Mouse (Mus musculus) MEL (cell line): ENCODE measurements around the gene Sgpp2. TPM values are rescaled to one million over a fixed set of nuclear protein-coding genes. Genes with fewer than 3 reads are reported as not detected.

ENCODE experiments used
- DNase-seq: peaks from one replicate; pipeline ENCODE4 v3.0.0; 2011; ENCODE audit warnings: low read depth, low spot score
- H3K27ac ChIP-seq: 2 replicates; pipeline ENCODE4 v1.5.1; 2012; ENCODE audit warnings: low read depth, mild to moderate bottlenecking, control low read depth, low read length, moderate library complexity; ENCODE audit not compliant: control insufficient read depth
- H3K27me3 ChIP-seq, 2 experiments: fragments of 150-350 bp in 1 of 2; sonication (generic) in 1 of 2; 2 replicates each; pipeline ENCODE4 v1.6.1; 2012; ENCODE audit warnings: low read length in 2 of 2, mild to moderate bottlenecking in 2 of 2, improper control_type of control experiment in 1 of 2, moderate library complexity in 1 of 2; ENCODE audit not compliant: insufficient read depth in 2 of 2, control insufficient read depth in 1 of 2
- H3K36me3 ChIP-seq, 2 experiments: 2 replicates each; pipeline ENCODE4 v1.6.1; 2012 to 2014; ENCODE audit warnings: low read length in 2 of 2, improper control_type of control experiment in 1 of 2, inconsistent platforms in 1 of 2, mild to moderate bottlenecking in 1 of 2; ENCODE audit not compliant: insufficient read depth in 2 of 2, control insufficient read depth in 1 of 2
- H3K4me1 ChIP-seq, 2 experiments: fragments of 150-350 bp in 1 of 2; sonication (generic) in 1 of 2; 2 replicates each; pipeline ENCODE4 v1.6.1; 2012; ENCODE audit warnings: low read length in 2 of 2, improper control_type of control experiment in 1 of 2, mild to moderate bottlenecking in 1 of 2; ENCODE audit not compliant: insufficient read depth in 2 of 2, control insufficient read depth in 1 of 2
- H3K4me3 ChIP-seq, 2 experiments: fragments of 150-350 bp in 1 of 2; sonication (generic) in 1 of 2; 2 replicates each; pipeline ENCODE4 v1.5.1; 2012; ENCODE audit warnings: low read depth in 2 of 2, low read length in 2 of 2, mild to moderate bottlenecking in 2 of 2, moderate library complexity in 2 of 2, control low read depth in 1 of 2, improper control_type of control experiment in 1 of 2; ENCODE audit not compliant: control insufficient read depth in 1 of 2, insufficient read depth in 1 of 2
- H3K79me2 ChIP-seq: 2 replicates; pipeline ENCODE4 v1.6.1; 2012; ENCODE audit warnings: mild to moderate bottlenecking, low read length, moderate library complexity; ENCODE audit not compliant: control insufficient read depth, poor library complexity, insufficient read depth
- H3K9ac ChIP-seq: 2 replicates; pipeline ENCODE4 v1.6.1; 2012; ENCODE audit warnings: low read depth, mild to moderate bottlenecking, control low read depth, low read length, moderate library complexity; ENCODE audit not compliant: control insufficient read depth, poor library complexity, severe bottlenecking
- H3K9me3 ChIP-seq: fragments of 150-350 bp; sonication (generic); replicated peaks from 2 replicates; pipeline ENCODE4 v1.6.1; 2012; ENCODE audit warnings: mild to moderate bottlenecking, low read length, improper control_type of control experiment, moderate library complexity; ENCODE audit not compliant: insufficient read depth
- BHLHE40 ChIP-seq: IDR thresholded peaks from 2 replicates; pipeline ENCODE4 v1.6.1; 2012; ENCODE audit warnings: low read depth, mild to moderate bottlenecking, inconsistent platforms, low read length, improper control_type of control experiment, borderline replicate concordance
- CTCF ChIP-seq, 3 experiments: IDR thresholded peaks in 2 of 3; conservative IDR thresholded peaks in 1 of 3; 2 replicates each; pipeline ENCODE4 v1.5.1; 2011 to 2012; ENCODE audit warnings: low read length in 3 of 3, low read depth in 2 of 3, mild to moderate bottlenecking in 2 of 3, improper control_type of control experiment in 1 of 3, inconsistent platforms in 1 of 3, mixed read lengths in 1 of 3, moderate library complexity in 1 of 3; ENCODE audit not compliant: control insufficient read depth in 1 of 3, insufficient read depth in 1 of 3, poor library complexity in 1 of 3, severe bottlenecking in 1 of 3
- E2F4 ChIP-seq: IDR thresholded peaks from 2 replicates; pipeline ENCODE4 v1.6.1; 2011; ENCODE audit warnings: low read depth, low read length, improper control_type of control experiment, borderline replicate concordance
- HCFC1 ChIP-seq: IDR thresholded peaks from 2 replicates; pipeline ENCODE4 v1.6.1; 2012; ENCODE audit warnings: low read depth, mild to moderate bottlenecking, inconsistent platforms, low read length, improper control_type of control experiment, moderate library complexity
- MAX ChIP-seq: IDR thresholded peaks from 2 replicates; pipeline ENCODE4 v1.6.1; 2011; ENCODE audit warnings: low read length, improper control_type of control experiment
- MAZ ChIP-seq: IDR thresholded peaks from 2 replicates; pipeline ENCODE4 v1.6.1; 2012; ENCODE audit warnings: low read depth, mild to moderate bottlenecking, inconsistent platforms, low read length, improper control_type of control experiment
- MEF2A ChIP-seq: IDR thresholded peaks from 2 replicates; pipeline ENCODE4 v1.6.1; 2014; ENCODE audit warnings: low read depth, mild to moderate bottlenecking, inconsistent platforms, low read length, improper control_type of control experiment; ENCODE audit not compliant: poor library complexity, insufficient replicate concordance, severe bottlenecking; ENCODE audit errors: extremely low read depth
- POLR2AphosphoS5 ChIP-seq: IDR thresholded peaks from 2 replicates; pipeline ENCODE4 v1.6.1; 2012; ENCODE audit warnings: low read depth, borderline replicate concordance, mild to moderate bottlenecking, inconsistent platforms, low read length, moderate library complexity, mixed read lengths
- RAD21 ChIP-seq: IDR thresholded peaks from 2 replicates; pipeline ENCODE4 v1.6.1; 2011; ENCODE audit warnings: mild to moderate bottlenecking, low read depth, low read length, improper control_type of control experiment
- RCOR1 ChIP-seq: IDR thresholded peaks from 2 replicates; pipeline ENCODE4 v1.6.1; 2012; ENCODE audit warnings: low read depth, mild to moderate bottlenecking, inconsistent platforms, low read length, improper control_type of control experiment
- SIN3A ChIP-seq: IDR thresholded peaks from 2 replicates; pipeline ENCODE4 v1.6.1; 2012; ENCODE audit warnings: low read length, improper control_type of control experiment, inconsistent platforms
- TBP ChIP-seq: IDR thresholded peaks from 2 replicates; pipeline ENCODE4 v1.8.0; 2011; ENCODE audit warnings: low read depth, low read length, improper control_type of control experiment
- TCF12 ChIP-seq: IDR thresholded peaks from 2 replicates; pipeline ENCODE4 v1.6.1; 2014; ENCODE audit warnings: low read depth, mild to moderate bottlenecking, inconsistent platforms, low read length, improper control_type of control experiment, moderate library complexity
- UBTF ChIP-seq: IDR thresholded peaks from 2 replicates; pipeline ENCODE4 v1.6.1; 2012; ENCODE audit warnings: low read depth, mild to moderate bottlenecking, inconsistent platforms, low read length, improper control_type of control experiment, moderate library complexity, borderline replicate concordance; ENCODE audit not compliant: insufficient read depth
- USF1 ChIP-seq: IDR thresholded peaks from 2 replicates; pipeline ENCODE4 v1.6.1; 2014; ENCODE audit warnings: low read depth, mild to moderate bottlenecking, inconsistent platforms, low read length, improper control_type of control experiment, moderate library complexity
- USF2 ChIP-seq, 2 experiments: IDR thresholded peaks; 2 replicates each; pipeline ENCODE4 v1.6.1; 2011 to 2012; ENCODE audit warnings: improper control_type of control experiment in 2 of 2, low read length in 2 of 2, borderline replicate concordance in 1 of 2, inconsistent platforms in 1 of 2, low read depth in 1 of 2, mild to moderate bottlenecking in 1 of 2; ENCODE audit not compliant: insufficient read depth in 1 of 2
- ZC3H11A ChIP-seq: IDR thresholded peaks from 2 replicates; pipeline ENCODE4 v1.6.1; 2012; ENCODE audit warnings: low read depth, mild to moderate bottlenecking, inconsistent platforms, low read length, improper control_type of control experiment
- ZMIZ1 ChIP-seq: IDR thresholded peaks from 2 replicates; pipeline ENCODE4 v1.6.1; 2012; ENCODE audit warnings: low read depth, mild to moderate bottlenecking, inconsistent platforms, low read length, improper control_type of control experiment, moderate library complexity
- ZNF384 ChIP-seq: IDR thresholded peaks from 2 replicates; pipeline ENCODE4 v1.6.1; 2012; ENCODE audit warnings: low read depth, mild to moderate bottlenecking, inconsistent platforms, low read length, improper control_type of control experiment
- polyA plus RNA-seq, 2 experiments: library from polyadenylated mRNA; stranded (reverse) in 1 of 2; unstranded in 1 of 2; fragments of >175 nt in 1 of 2; fragments of >200 nt in 1 of 2; gene quantifications; 2 replicates each; pipeline versions ENCODE4 v1.2.1 to v1.2.4; 2012; ENCODE audit warnings: low replicate concordance in 2 of 2, low read depth in 1 of 2; ENCODE audit not compliant: insufficient read length in 2 of 2, insufficient read depth in 1 of 2, missing spikeins in 1 of 2
- total RNA-seq: library from RNA; depleted of rRNA; stranded (reverse); fragments of 300-350 nt; gene quantifications from 2 replicates; pipeline ENCODE4 v1.2.3, GENCODE M21; 2012

The Sgpp2 gene
- total and polyA plus RNA-seq, 3 experiments, result 0.08 to 0.12 TPM; not detected in 1

- H3K9me3 ChIP-seq, result no peaks in the 10 kb centered on the region
- H3K36me3 ChIP-seq, result peaks cover 0 to 12% of the 10 kb centered on the region in 2 experiments; a peak in 2 of 4 replicates
- H3K4me3 ChIP-seq, result no peak overlapping the region
- H3K4me1 ChIP-seq, result no peaks in the 10 kb centered on the region
- H3K27me3 ChIP-seq, result no peaks in the 10 kb centered on the region
- TF ChIP-seq ZC3H11A (no peak), TCF12 (no peak), USF1 (no peak), MAX (no peak), SIN3A (no peak), MEF2A (no peak)
- H3K9ac ChIP-seq, result no peak overlapping the region
- no peaks in the 10 kb centered on the region for H3K79me2 ChIP-seq
- DNase-seq, result no peak
- no peak overlapping the region for H3K27ac ChIP-seq
Observed at GRCm38 (mm10) chr1:78422576-78422975, 112.4 kb downstream of the Sgpp2 start.

- H3K4me3 ChIP-seq, result no peak overlapping the region
- H3K27me3 ChIP-seq, result no peaks in the 10 kb centered on the region
- no peaks in the 10 kb centered on the region for H3K4me1 ChIP-seq
- H3K27ac ChIP-seq, result no peak overlapping the region
- TF ChIP-seq USF2 (IDR thresholded peaks at IDR 0.05; ENCODE audit: borderline replicate concordance in 1 of 2, insufficient read depth in 1 of 2, low read depth in 1 of 2, low read length in 2 of 2), result no peak
- TF ChIP-seq E2F4, result no peak
- TF ChIP-seq TBP, result no peak
- no peak for TF ChIP-seq ZC3H11A
- TF ChIP-seq HCFC1, result no peak
- TF ChIP-seq ZNF384, result no peak
- no peak for TF ChIP-seq RCOR1
- TF ChIP-seq SIN3A, result no peak
- TF ChIP-seq BHLHE40, result no peak
- TF ChIP-seq POLR2AphosphoS5, result no peak
- no peak for TF ChIP-seq TCF12
- TF ChIP-seq ZMIZ1, result no peak
- no peak for TF ChIP-seq RAD21
- TF ChIP-seq UBTF, result no peak
- no peak for TF ChIP-seq CTCF (IDR thresholded peaks at IDR 0.05 in 2 of 3, conservative IDR thresholded peaks at IDR 0.05 in 1 of 3; ENCODE audit: control insufficient read depth in 1 of 3, insufficient read depth in 1 of 3, low read depth in 2 of 3, low read length in 3 of 3, poor library complexity in 1 of 3, severe bottlenecking in 1 of 3)
- no peak for TF ChIP-seq MAZ
- TF ChIP-seq MAX, result no peak
- DNase-seq, result no peak
- H3K36me3 ChIP-seq, result peaks cover 0 to 15% of the 10 kb centered on the region in 2 experiments; a peak in 2 of 4 replicates
- no peaks in the 10 kb centered on the region for H3K9me3 ChIP-seq
- no peaks in the 10 kb centered on the region for H3K79me2 ChIP-seq
- H3K9ac ChIP-seq, result no peak overlapping the region
Observed at GRCm38 (mm10) chr1:78424848-78425247, 114.7 kb downstream of the Sgpp2 start.
